Mouse (Mus musculus): ENCODE measurements at regions not wholly inside any gene's neighbourhood (a gene's known extent, or its start where the extent isn't known, plus 50 kb on each side); places are given as distances from the start of the nearest gene placed in this dataset.

GRCm38 (mm10) chr1:169439621-169440020 lies 91.6 kb downstream of the Nuf2 start:
- DNase-seq (ENCODE audit: low spot score in 2 of 2), result no peak

GRCm38 (mm10) chr1:169438006-169438405 lies 93.3 kb downstream of the Nuf2 start:
- DNase-seq (ENCODE audit: low spot score in 2 of 2), result no peak

DNA sequence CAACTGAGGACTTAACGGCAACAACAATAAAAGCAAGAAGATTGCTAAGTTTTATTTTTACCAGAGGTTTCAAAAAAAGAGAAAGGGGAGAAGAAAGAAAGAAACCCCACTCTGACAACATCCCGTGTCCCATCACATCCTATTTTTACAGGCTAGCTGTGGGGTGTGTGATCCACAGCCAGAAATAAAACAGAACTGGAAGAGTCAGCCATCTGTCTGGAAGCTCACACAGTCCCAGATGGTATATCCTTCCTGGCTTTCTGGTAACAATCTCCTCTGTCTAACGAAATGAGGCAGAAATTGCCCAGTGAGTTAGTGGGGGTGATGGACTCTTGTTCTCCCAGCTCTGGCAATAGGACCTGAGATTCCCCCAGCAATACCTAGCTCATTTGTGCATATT lies 108.9 kb downstream of the Nuf2 start:
- DNase-seq (ENCODE audit: low spot score in 2 of 2), result no peak

DNA sequence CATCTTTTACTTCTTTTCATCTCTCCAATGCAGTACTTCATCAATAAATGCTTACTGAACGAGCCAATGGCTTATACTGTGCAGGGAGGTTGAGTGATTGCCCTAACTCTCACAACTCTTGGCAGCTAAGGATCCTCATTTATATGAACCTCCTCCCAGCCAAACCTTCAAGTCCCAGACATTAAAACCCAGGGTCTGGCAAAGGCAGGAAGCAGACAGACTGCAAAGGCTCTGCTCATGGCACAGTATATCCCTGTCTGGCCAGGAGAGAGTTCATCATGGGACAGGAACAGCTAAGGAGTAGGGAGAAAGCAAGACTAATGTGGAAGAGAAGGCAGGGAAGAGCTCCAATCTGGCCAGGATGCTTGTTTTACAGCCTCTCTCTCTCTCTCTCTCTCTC lies 109.6 kb downstream of the Nuf2 start:
- DNase-seq (ENCODE audit: low spot score in 2 of 2), result no peak

GRCm38 (mm10) chr1:169418665-169419045 lies 112.6 kb downstream of the Nuf2 start:
- DNase-seq (ENCODE audit: low spot score in 2 of 2), result no peak

GRCm38 (mm10) chr1:169417979-169418664 lies 113.1 kb downstream of the Nuf2 start:
- DNase-seq (ENCODE audit: low spot score in 2 of 2), result no peak

DNA sequence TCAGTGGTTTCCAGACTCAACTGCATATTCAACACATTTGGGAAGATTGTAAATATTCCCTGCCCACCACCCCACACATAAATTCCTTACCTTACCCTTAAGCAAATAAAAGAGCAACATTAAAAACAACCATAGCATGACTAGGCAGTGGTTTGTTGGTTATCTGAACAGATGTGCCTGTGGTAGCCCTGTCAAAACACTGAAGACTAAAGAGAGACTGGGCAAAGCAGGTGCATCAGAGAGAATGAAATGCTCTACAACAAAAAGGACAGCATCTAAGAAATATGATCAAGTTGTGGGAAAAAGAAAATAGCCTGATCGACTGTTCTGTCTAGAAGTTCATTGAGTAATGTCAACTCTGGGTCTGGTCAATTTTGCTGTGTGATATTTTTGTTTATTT lies 114.6 kb downstream of the Nuf2 start:
- no peak for DNase-seq (ENCODE audit: low spot score in 2 of 2)

- DNase-seq (ENCODE audit: low spot score in 2 of 2), result no peak
These were observed 123.1 kb downstream of the Nuf2 start for GRCm38 (mm10) chr1:169408120-169408519.

DNA sequence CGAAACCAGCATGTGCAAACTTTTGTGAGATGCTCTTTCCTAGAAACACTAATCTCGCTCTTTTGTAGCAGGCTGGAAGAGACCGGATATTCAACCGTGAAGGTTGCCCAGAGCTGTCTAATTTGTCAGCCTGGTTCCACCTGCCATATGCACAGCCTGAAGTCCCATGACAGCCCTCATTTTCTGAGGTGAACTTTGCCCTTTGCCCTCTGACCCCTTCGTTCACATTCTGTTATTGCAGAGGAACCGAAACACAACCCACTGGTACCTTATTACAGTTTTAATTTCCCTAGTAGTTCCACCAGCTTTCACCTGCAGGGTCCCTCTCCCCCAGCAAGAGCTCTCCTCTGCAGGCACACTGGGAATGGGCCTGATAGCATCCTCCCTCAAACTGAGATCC lies 130.4 kb downstream of the Nuf2 start:
- DNase-seq (ENCODE audit: low spot score in 2 of 2), result no peak

DNA sequence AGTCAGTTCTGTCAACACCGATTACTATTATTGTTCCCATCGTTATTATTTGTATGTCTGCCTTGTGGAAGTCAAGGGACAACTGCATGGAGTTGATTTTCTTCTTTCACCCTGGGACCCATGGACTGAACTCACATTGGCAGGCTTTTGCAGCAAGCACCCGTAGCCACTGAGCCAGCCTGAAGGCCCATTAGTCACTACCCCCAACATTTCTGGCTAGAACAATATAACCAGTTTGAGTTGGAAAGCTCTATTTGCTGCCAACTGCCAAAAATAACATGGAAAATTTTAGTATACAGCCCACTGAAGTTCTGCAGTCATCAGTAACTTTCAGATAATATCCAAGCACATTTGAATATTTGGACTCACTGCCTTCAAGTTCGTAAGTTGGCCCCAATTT lies 133.9 kb downstream of the Nuf2 start:
- DNase-seq (ENCODE audit: low spot score in 2 of 2), result no peak

DNA sequence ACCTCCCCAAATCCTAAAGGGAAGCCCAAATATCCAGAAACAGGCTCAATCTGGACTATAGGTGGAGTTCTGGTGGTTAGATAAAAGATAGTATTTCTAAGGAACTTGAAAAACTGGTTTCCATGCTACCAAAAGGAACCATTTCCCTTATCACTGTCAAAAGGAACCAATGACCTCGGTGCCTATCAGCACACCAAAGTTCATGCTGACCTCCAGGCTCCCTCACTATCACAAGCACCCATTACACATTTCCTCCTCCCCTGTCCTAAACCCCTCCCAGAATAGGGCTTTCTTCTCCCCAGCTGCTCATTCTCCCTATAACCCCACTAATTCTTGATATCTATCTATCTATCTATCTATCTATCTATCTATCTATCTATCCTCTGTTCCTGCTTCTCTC lies 144.2 kb downstream of the Nuf2 start:
- no peak for DNase-seq (ENCODE audit: low spot score in 2 of 2)

- DNase-seq (ENCODE audit: low spot score in 2 of 2), result no peak
These were observed 145.4 kb downstream of the Nuf2 start for GRCm38 (mm10) chr1:169385740-169386424.

GRCm38 (mm10) chr1:169374686-169375085 lies 156.6 kb downstream of the Nuf2 start:
- no peak for DNase-seq (ENCODE audit: low spot score in 2 of 2)

DNA sequence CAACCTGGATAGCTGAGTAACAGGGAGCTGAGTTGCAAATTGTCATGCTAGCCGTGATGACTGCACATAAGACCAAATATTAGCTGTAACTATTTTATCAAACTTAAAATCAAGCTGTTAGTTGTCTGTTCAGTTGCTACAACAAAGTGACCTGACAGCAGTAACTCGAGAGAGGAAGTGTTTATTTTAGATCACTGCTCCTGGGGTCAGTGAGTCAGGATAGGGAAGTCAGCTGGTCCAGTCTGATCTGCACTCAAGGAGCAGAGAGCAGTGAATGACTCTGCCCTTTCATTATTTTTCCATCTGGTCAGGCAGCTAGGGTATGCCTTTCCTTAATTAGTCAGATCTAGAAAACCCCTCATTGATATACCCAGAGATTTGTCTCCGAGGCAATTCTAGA lies 162.5 kb downstream of the Nuf2 start:
- DNase-seq (ENCODE audit: low spot score in 2 of 2), result no peak

- no peak for DNase-seq (ENCODE audit: low spot score in 2 of 2)
These were observed 163.3 kb downstream of the Nuf2 start for GRCm38 (mm10) chr1:169367772-169368501.

GRCm38 (mm10) chr1:169367316-169367715 lies 163.9 kb downstream of the Nuf2 start:
- DNase-seq (ENCODE audit: low spot score in 2 of 2), result no peak

GRCm38 (mm10) chr1:169362564-169362963 lies 168.7 kb downstream of the Nuf2 start:
- no peak for DNase-seq (ENCODE audit: low spot score in 2 of 2)

DNA sequence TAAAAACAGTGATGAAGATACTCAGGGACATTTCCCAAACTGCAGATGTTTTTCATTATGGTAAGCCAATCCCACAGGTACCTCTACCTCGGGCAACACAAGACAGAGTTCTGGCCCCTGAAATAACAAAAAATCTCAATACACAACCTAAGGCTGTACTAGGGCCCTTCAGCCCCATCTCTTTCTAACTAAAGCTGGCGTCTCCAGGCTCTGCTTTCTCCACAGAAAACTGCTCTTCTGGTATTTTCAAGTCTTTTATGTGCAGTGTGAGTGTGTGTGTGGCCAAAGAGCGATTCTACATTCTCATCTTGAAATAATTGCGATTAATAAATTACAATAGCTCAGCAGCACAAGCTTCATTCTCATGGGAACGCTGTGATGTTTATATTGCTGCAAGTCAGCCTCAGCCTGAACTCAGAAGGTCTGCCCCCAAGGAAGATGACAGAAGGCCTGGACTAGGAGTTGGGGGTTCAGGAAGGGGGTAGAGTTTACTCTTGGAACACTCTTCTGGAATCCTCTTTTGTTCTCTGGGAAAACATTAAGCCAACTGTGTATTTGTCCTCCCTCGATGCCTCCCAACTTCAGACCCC lies 173.5 kb downstream of the Nuf2 start:
- no peak for DNase-seq (ENCODE audit: low spot score in 2 of 2)

- DNase-seq (ENCODE audit: low spot score in 2 of 2), result no peak
These were observed 177.2 kb downstream of the Nuf2 start for GRCm38 (mm10) chr1:169354021-169354420.

DNA sequence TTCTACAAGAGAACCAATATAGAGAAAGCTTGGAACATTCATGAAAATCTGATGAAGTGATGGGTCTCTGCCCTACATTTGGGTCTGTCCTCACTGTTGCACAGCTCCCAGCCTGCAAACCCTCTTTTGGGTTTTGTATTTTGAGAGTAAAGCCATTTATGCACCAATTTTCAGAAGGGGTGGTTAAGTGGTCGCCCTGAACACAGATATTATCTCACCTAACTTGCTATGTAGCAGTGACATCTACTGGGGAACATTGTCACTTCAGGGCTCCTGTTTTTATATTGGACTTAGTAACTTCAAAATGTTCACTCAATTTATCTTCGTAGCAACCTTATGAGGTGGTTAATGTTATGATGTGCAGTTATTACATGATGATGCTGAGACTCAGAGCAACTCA lies 183.6 kb downstream of the Nuf2 start:
- no peak for DNase-seq (ENCODE audit: low spot score in 2 of 2)

DNA sequence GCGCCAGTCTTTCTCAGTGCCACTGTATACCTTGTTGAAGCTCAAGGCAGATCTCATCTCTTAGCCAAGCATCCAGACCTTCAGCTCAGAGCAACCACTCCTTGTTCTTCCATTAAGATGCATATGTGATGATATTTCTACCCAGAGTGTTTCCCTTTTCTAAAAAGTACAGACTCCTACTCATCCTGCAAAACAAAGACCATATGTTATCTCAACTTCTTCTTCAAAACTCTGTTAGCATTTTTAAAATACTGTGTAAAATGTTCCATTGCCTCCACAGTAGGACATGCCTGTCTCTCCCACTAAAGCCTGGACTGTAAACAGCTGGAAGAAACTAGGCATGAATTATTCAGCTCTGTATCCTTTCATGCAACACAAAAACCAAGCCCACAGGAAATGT lies 184.4 kb downstream of the Nuf2 start:
- no peak for DNase-seq (ENCODE audit: low spot score in 2 of 2)

- no peak for DNase-seq (ENCODE audit: low spot score in 2 of 2)
These were observed 190.1 kb downstream of the Nuf2 start for GRCm38 (mm10) chr1:169341131-169341530.

GRCm38 (mm10) chr1:169338461-169338860 lies 192.8 kb downstream of the Nuf2 start:
- DNase-seq (ENCODE audit: low spot score in 2 of 2), result no peak

Data from urinary bladder, adult 18-20 months (tissue).